Mouse (Mus musculus) frontal cortex, postnatal 25 days (tissue): ENCODE measurements around the gene Gm20716.

ENCODE experiments used
- DNase-seq, 2 experiments: peaks; one replicate each; pipeline ENCODE4 v3.0.0; 2022; ENCODE audit warnings: low spot score in 2 of 2

Gm20716 gene

DNA sequence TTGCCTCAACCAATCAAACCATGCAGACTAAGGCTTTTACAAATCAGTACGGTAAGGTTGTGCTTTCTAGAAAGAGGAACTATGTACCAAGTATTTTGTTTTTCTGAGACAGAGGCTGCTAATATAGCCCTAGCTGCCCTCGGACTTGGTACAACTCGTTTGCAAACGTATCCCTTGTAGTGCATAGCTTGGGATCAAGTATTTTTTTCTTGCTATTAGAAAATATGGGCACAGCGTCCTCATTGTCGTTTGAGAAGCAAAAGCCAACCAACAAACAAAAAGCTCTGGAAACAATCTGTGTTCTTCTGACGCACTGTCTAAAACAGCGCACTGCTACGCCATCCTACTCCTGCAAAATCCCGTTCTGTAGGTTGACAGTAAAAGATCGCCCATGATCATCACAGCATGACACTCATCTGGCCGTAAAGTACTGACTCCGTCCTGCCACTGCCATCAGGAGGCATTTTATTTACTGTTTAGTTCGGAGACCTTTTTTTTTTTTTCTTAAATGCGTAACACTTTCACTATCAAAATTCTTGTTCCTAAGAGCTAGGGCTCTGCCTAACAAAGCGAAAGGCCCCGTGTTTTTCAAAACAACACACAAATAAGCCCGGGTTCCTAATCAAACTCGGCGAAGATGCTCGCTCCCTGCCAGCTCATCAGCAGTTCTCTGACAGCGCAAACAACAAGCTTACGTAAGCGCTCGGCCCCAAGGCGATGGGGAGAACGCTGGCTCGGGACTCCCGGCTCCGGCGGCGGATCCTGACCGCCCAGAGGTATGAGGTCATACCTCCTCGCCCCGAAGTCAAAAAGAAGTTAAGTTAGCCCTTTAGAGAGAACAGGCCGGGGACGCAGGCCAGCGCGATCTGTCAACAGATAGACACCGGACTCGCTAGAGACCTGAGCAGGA is 793 bp downstream of the Gm20716 start:
- peak; percentile 29 to 32 for DNase-seq

- no peak for DNase-seq
Observed at GRCm38 (mm10) chr2:168223326-168223725, 6.8 kb downstream of the Gm20716 start.

DNA sequence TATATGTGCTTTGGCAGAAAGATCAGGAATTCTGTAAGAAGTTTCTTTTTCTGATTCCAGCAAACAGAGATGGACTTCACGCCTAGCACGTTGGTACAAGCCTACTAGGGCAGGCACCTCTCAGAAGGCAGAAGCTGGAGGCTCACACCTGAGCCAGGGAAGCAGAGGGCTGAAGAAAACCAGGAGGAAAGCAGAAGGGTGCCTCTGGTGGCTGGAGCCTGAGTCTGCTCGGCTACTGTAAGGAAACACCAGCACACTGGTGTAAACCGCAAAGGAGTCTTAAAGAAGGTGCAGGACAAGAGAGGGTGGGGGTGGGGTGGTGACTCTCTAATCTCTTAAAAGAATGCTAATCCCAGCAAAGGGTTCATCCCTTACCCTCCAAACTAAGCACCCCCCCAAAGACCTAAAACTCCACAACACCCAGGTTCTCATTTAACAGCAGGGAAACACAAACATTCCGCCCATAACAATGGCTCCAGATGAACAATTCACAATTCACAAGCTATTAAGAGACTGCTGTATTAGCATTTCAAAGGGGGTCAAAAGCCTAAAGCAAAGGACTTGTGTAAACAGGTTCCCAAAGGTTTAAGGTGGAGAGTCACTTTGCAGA is 16.3 kb downstream of the Gm20716 start:
- DNase-seq = no peak

DNA sequence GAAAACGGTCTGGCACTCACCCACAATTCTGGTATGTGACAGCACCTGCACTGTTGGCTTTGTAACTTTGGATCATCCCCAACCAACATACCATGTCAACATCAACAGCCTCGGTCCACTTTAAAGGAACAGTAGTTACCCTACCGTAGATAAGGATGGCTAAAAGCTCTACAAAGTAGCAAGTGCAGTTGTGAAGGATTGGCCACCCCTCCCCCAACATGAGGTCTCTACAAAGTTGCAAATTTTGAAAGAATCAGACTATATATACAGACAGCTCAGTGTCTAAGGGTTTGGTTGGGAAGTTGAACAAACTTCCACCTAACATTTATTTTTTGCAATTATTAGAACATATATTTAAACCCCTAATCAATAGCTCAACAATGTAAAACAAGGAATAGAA is 22.3 kb downstream of the Gm20716 start:
- no peak for DNase-seq

- peak; percentile 87 to 93 for DNase-seq
Observed at GRCm38 (mm10) chr2:168206725-168207644, 23.2 kb downstream of the Gm20716 start, which contains the start of gene Adnp. TSS of gene Adnp (minus strand) at chr2:168207112.

DNA sequence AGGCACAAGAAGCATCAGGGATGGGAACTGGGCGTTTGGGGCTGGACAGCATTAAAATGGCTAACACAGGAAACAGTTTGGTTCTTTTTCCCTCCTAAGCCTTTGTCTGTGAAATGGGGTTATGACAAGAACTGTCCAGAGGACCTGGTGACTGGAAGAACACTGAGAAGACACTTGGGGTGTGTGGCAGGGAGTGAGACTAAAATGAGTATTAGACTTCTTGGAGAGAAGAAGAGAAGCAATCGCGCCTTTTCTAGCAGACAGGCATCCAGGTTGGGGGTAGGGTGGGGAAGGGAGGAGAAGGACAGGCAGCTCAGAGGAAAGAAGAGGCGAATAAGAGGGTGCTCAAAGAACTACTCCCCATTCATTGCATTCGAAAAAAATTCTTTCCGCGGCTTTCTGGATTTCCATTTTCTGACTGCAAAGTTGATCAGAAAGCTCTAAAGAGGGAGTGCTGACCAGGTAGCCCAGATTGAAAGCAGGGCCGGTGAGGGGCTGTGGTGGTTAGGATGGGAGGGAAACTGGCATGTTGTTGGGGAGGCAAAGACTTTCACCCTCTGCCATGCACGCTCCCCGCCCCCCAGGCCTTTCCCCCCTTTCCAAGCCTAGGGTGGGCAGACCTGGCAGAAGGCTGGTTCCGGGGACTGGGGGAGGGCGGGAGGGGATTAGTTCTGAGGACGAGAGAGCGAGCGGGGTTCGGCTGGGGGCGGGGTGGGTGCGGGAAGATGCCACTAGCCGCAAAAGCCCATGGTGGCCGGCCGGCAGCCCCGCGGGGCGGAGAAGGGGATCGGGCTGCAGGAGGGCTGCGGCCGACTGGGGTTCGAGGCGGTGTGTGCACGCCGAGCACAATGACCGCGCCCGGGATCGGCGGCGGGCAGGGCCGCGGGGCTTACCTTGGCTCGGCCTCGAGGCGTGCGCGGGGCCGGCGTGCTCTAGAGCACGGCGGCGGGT is 24.2 kb downstream of the Gm20716 start:
- DNase-seq = peak; percentile 20 to 23

GRCm38 (mm10) chr2:168205265-168205664 is 24.9 kb downstream of the Gm20716 start:
- DNase-seq = peak; percentile 84 to 89

DNA sequence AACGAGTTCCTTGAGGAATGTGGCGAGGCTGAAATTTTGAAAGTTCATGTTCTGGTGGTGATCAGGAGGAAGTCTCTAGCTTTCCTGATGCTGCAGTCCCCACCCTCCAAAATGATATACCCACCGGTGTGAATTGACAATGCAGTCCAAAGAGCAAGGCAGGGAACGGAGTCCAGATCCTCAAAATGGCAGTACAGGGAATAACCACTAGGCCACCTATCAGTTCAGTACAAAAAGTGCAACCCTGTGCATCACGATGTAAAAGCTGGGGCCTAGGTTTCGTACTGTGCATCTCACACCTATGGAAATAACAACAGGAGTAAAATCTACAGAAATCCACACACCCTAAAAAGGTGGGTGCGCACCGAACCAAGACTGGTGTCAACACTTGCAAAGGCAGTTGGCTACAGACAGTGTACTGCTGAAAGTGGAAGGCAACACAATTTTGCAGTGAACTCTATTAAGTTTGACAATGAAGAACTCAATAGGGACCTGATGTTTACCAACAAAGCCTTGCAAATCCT is 25.6 kb downstream of the Gm20716 start:
- no peak for DNase-seq

DNA sequence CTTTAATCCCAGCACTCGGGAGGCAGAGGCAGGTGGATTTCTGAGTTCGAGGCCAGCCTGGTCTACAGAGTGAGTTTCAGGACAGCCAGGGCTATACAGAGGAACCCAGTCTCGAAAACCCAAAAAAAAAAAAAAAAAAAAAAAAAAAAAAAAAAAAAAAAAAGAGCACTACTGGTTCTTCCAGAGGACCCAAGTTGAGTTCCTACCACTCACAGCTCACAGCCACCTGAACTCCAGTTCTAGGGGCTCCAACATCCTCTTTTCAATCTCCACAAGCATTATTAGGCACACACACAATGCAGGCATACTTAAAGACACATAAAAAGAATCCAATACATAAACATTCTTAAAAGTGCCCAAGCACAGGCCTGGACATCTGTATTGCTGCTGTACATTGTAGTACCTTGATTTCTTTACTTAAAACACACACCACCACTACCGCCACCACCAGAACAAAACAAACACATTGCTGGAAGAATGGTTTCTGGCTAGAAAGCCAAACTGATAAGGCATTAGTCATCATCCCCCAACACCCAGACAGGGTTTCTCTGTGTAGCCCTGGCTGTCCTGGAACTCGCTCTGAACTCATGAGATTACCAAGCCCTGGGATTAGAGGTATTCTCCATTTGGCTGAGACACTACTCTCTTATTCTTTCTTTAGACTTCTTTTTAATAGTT is 30.0 kb downstream of the Gm20716 start:
- DNase-seq = no peak

DNA sequence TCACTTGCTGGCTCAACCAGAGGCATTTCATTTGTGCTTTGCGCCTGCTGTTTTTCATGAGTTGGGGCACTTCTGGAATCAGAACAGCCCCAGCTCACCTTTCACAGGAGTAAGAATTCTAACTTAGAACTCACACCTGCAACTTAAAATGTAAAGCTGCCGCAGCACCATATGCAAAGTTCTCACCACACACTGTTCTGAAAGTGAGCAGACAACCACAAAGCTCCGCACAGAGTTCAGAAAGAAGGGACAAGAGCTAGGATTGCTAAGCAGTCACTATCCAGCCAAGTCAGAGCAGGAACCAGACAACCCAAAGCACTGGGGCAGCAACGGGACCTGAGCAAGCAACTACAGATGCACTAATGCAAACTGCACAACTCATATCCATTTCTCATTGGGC is 30.7 kb downstream of the Gm20716 start:
- no peak for DNase-seq

GRCm38 (mm10) chr2:168198421-168198820 is 31.7 kb downstream of the Gm20716 start:
- DNase-seq = no peak

- DNase-seq = no peak
Observed at GRCm38 (mm10) chr2:168195721-168196120, 34.4 kb downstream of the Gm20716 start.

- DNase-seq = no peak
Observed at GRCm38 (mm10) chr2:168193685-168194084, 36.5 kb downstream of the Gm20716 start.

DNA sequence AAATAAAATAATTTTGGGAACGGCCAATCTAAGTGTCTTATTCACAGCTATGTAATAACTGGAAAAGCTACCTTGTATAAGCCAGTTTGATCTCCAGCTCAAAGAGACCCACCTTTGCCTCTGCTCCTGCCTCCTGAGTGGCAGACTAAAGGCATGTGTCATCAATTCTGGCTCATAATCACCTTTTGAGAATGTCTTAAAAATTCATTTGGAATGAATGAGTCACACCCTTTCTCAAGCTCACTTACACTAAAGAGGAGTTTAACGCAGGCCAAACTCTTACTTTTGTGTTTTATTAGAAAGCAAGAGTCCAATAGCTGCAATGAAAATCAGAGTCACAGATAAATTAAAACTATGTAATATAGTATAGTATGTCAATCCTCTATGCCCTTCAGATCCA is 38.3 kb downstream of the Gm20716 start:
- DNase-seq = no peak

DNA sequence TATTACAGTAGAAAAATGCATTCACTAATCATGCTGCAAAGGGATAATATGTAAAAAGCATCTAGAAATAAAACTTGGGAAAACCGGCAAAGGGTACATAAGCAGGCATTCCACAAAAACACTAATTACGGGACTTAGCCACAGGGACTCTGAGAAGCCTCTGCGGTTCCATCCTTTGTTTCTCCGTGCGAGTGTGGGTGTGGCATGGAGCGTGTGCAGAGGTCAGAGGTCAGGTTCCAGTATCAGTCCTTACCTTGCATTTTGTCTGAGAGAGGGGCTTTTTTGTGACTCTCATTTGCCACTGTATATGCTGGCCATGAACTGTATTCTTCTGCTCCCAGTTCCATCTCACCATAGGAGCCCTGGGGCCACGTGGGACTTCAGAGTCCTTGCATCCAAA is 54.2 kb downstream of the Gm20716 start:
- no peak for DNase-seq

- no peak for DNase-seq
Observed at GRCm38 (mm10) chr2:168170167-168170685, 59.9 kb downstream of the Gm20716 start.

DNA sequence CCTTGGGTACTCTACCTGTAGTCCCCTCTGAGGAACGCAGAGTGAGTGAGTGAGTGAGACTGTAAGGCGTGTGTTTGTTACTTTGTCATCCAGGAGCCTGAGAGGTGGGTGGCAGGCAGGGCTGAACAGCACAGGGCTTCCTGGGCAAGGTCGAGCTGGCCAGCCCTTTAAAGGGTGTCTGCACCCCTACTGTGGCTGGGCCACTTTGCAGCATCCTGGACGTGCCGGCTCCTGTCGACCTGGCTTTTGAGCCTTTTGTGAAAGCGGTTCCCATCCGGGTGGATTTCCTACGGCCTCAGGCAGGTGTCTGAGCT is 60.4 kb downstream of the Gm20716 start:
- DNase-seq = no peak

GRCm38 (mm10) chr2:168168892-168169799 is 61.0 kb downstream of the Gm20716 start:
- DNase-seq = no peak

DNA sequence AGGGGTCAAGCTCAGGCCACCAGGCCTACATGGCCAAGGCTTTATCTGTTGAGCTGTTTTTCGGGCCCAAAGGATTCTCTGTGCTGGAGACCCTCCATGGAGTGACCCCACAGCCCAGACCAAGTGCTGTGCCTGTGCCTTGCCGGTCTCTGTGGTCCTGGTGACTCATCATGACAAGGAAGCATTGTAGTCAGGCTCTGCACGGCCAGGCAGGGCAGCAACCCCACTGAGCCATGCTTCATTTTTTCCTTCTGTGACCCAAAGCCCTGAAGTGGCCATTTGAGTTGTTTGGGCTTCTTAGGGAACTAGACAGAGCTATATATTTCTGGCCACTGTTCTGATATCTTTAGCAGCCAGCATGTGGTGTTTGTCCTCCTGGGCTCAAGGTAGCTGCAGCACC is 62.4 kb downstream of the Gm20716 start:
- DNase-seq = no peak
